Mouse (Mus musculus): Measurements from ENCODE around the gene Jak1. TPM values are rescaled to one million over a fixed set of nuclear protein-coding genes. Genes with fewer than 3 reads are reported as not detected.
"Not testable (repeated sequence)": the region's sequence is repeated elsewhere in the genome, so short reads cannot be mapped to it uniquely, and the experiment has no call there.

Jak1 gene
- polyA plus RNA-seq, 1 experiment from 2014 or later: 65.1 TPM

- no peak for ATAC-seq (replicated peaks; ENCODE audit: insufficient number of reproducible peaks, low FRiP score, low TSS enrichment)
- WGBS (ENCODE audit: insufficient replicate concordance): 73% methylated on average over 2 of the region's 2 CpGs
Measured at GRCm38 (mm10) chr4:101285906-101286432, 20.9 kb upstream of the Jak1 start.

GRCm38 (mm10) chr4:101283938-101284337, 18.9 kb upstream of the Jak1 start:
- H3K4me2 ChIP-seq: no peak overlapping the region
- WGBS (ENCODE audit: insufficient replicate concordance): 52% methylated on average over 4 of the region's 4 CpGs
- H3K4me1 ChIP-seq (ENCODE audit: control insufficient read depth, insufficient read depth, low read length): peaks cover 4% of the 10 kb centered on the region; the same call in 1 of the 2 replicates
- no peaks in the 10 kb centered on the region for H3K27me3 ChIP-seq (ENCODE audit: control insufficient read depth, insufficient read depth, low read length)
- no peak overlapping the region for H3K4me3 ChIP-seq (ENCODE audit: low read depth, low read length)
- H3K36me3 ChIP-seq (ENCODE audit: control insufficient read depth, insufficient read depth, low read length): no peaks in the 10 kb centered on the region
- no peak overlapping the region for H3K27ac ChIP-seq (ENCODE audit: low read depth, low read length)
- ATAC-seq (replicated peaks; ENCODE audit: insufficient number of reproducible peaks, low FRiP score, low TSS enrichment): no peak
- H3K9ac ChIP-seq (ENCODE audit: low read depth, low read length): no peak overlapping the region
- no peaks in the 10 kb centered on the region for H3K9me3 ChIP-seq (replicated peaks; ENCODE audit: control insufficient read depth, low read length)

More at GRCm38 (mm10) chr4:101285906-101286432, 20.9 kb upstream of the Jak1 start:
- no peak overlapping the region for H3K27ac ChIP-seq (ENCODE audit: low read depth, low read length)
- H3K9ac ChIP-seq (ENCODE audit: low read depth, low read length): no peak overlapping the region
- H3K27me3 ChIP-seq (ENCODE audit: control insufficient read depth, insufficient read depth, low read length): no peaks in the 10 kb centered on the region
- H3K4me3 ChIP-seq (ENCODE audit: low read depth, low read length): no peak overlapping the region
- no peaks in the 10 kb centered on the region for H3K36me3 ChIP-seq (ENCODE audit: control insufficient read depth, insufficient read depth, low read length)
- no peaks in the 10 kb centered on the region for H3K9me3 ChIP-seq (replicated peaks; ENCODE audit: control insufficient read depth, low read length)
- no peak overlapping the region for H3K4me2 ChIP-seq
- peaks cover 8% of the 10 kb centered on the region; the same call in 1 of the 2 replicates for H3K4me1 ChIP-seq (ENCODE audit: control insufficient read depth, insufficient read depth, low read length)

DNA sequence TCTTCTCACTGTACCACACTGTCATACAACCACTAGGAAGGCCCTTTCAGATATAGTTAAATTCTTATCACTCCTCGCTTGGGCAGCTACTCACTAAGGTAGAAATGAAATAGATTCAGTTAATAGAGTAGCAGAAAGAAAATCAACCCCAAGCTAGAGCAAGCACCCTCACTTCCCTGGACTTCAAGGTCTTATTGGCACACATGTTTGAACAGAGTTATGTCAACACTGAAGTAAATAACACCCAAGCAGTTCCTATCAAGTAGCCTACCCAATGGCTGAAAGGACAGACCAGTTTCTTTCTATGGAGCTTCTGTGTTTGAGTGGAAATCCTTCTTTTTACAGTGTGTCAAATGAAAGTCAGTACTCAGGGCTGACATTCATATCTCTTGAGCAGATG, 17.2 kb upstream of the Jak1 start:
- 69% methylated on average over 1 of the region's 1 CpGs for WGBS (ENCODE audit: insufficient replicate concordance)
- Histone ChIP-seq H3K36me3 (ENCODE audit: control insufficient read depth, insufficient read depth, low read length) (no peaks in the 10 kb centered on the region), H3K27ac (ENCODE audit: low read depth, low read length) (no peak overlapping the region), H3K9me3 (replicated peaks; ENCODE audit: control insufficient read depth, low read length) (no peaks in the 10 kb centered on the region), H3K4me3 (ENCODE audit: low read depth, low read length) (no peak overlapping the region), H3K4me2 (no peak overlapping the region), H3K4me1 (ENCODE audit: control insufficient read depth, insufficient read depth, low read length) (peaks cover 4% of the 10 kb centered on the region; the same call in 1 of the 2 replicates), H3K27me3 (ENCODE audit: control insufficient read depth, insufficient read depth, low read length) (no peaks in the 10 kb centered on the region), H3K9ac (ENCODE audit: low read depth, low read length) (no peak overlapping the region)
- no peak for ATAC-seq (replicated peaks; ENCODE audit: insufficient number of reproducible peaks, low FRiP score, low TSS enrichment)

- no peak overlapping the region for H3K4me3 ChIP-seq (ENCODE audit: low read depth, low read length)
- no peak overlapping the region for H3K9ac ChIP-seq (ENCODE audit: low read depth, low read length)
- no peaks in the 10 kb centered on the region for H3K27me3 ChIP-seq (ENCODE audit: control insufficient read depth, insufficient read depth, low read length)
- WGBS (ENCODE audit: insufficient replicate concordance): 66% methylated on average over 2 of the region's 2 CpGs
- no peak overlapping the region for H3K27ac ChIP-seq (ENCODE audit: low read depth, low read length)
- ATAC-seq (replicated peaks; ENCODE audit: insufficient number of reproducible peaks, low FRiP score, low TSS enrichment): no peak
- H3K9me3 ChIP-seq (replicated peaks; ENCODE audit: control insufficient read depth, low read length): no peaks in the 10 kb centered on the region
- no peaks in the 10 kb centered on the region for H3K36me3 ChIP-seq (ENCODE audit: control insufficient read depth, insufficient read depth, low read length)
- H3K4me1 ChIP-seq (ENCODE audit: control insufficient read depth, insufficient read depth, low read length): peaks cover 4% of the 10 kb centered on the region; the same call in 1 of the 2 replicates
- no peak overlapping the region for H3K4me2 ChIP-seq
Measured at GRCm38 (mm10) chr4:101280119-101280518, 15.0 kb upstream of the Jak1 start.

GRCm38 (mm10) chr4:101276456-101277070, 11.5 kb upstream of the Jak1 start:
- Histone ChIP-seq H3K27ac (ENCODE audit: low read depth, low read length) (no peak overlapping the region), H3K36me3 (ENCODE audit: control insufficient read depth, insufficient read depth, low read length) (no peaks in the 10 kb centered on the region), H3K4me1 (ENCODE audit: control insufficient read depth, insufficient read depth, low read length) (no peaks in the 10 kb centered on the region), H3K27me3 (ENCODE audit: control insufficient read depth, insufficient read depth, low read length) (no peaks in the 10 kb centered on the region), H3K4me3 (ENCODE audit: low read depth, low read length) (no peak overlapping the region), H3K9me3 (replicated peaks; ENCODE audit: control insufficient read depth, low read length) (no peaks in the 10 kb centered on the region), H3K9ac (ENCODE audit: low read depth, low read length) (no peak overlapping the region), H3K4me2 (no peak overlapping the region)
- no peak for ATAC-seq (replicated peaks; ENCODE audit: insufficient number of reproducible peaks, low FRiP score, low TSS enrichment)
- WGBS (ENCODE audit: insufficient replicate concordance): 81% methylated on average over 6 of the region's 6 CpGs

GRCm38 (mm10) chr4:101275881-101276280, 10.8 kb upstream of the Jak1 start:
- Histone ChIP-seq H3K36me3 (ENCODE audit: control insufficient read depth, insufficient read depth, low read length) (no peaks in the 10 kb centered on the region), H3K4me1 (ENCODE audit: control insufficient read depth, insufficient read depth, low read length) (no peaks in the 10 kb centered on the region), H3K27me3 (ENCODE audit: control insufficient read depth, insufficient read depth, low read length) (no peaks in the 10 kb centered on the region), H3K9me3 (replicated peaks; ENCODE audit: control insufficient read depth, low read length) (no peaks in the 10 kb centered on the region), H3K27ac (ENCODE audit: low read depth, low read length) (no peak overlapping the region), H3K4me2 (no peak overlapping the region), H3K4me3 (ENCODE audit: low read depth, low read length) (no peak overlapping the region), H3K9ac (ENCODE audit: low read depth, low read length) (no peak overlapping the region)
- WGBS (ENCODE audit: insufficient replicate concordance): 88% methylated on average over 3 of the region's 3 CpGs
- ATAC-seq (replicated peaks; ENCODE audit: insufficient number of reproducible peaks, low FRiP score, low TSS enrichment): no peak

- no peaks in the 10 kb centered on the region for H3K36me3 ChIP-seq (ENCODE audit: control insufficient read depth, insufficient read depth, low read length)
- ATAC-seq (replicated peaks; ENCODE audit: insufficient number of reproducible peaks, low FRiP score, low TSS enrichment): no peak
- 87% methylated on average over 3 of the region's 3 CpGs for WGBS (ENCODE audit: insufficient replicate concordance)
- no peaks in the 10 kb centered on the region for H3K4me1 ChIP-seq (ENCODE audit: control insufficient read depth, insufficient read depth, low read length)
- H3K27ac ChIP-seq (ENCODE audit: low read depth, low read length): no peak overlapping the region
- H3K4me2 ChIP-seq: no peak overlapping the region
- no peak overlapping the region for H3K9ac ChIP-seq (ENCODE audit: low read depth, low read length)
- H3K4me3 ChIP-seq (ENCODE audit: low read depth, low read length): no peak overlapping the region
- H3K9me3 ChIP-seq (replicated peaks; ENCODE audit: control insufficient read depth, low read length): no peaks in the 10 kb centered on the region
- H3K27me3 ChIP-seq (ENCODE audit: control insufficient read depth, insufficient read depth, low read length): no peaks in the 10 kb centered on the region
Measured at GRCm38 (mm10) chr4:101270734-101271133, 5.7 kb upstream of the Jak1 start.

DNA sequence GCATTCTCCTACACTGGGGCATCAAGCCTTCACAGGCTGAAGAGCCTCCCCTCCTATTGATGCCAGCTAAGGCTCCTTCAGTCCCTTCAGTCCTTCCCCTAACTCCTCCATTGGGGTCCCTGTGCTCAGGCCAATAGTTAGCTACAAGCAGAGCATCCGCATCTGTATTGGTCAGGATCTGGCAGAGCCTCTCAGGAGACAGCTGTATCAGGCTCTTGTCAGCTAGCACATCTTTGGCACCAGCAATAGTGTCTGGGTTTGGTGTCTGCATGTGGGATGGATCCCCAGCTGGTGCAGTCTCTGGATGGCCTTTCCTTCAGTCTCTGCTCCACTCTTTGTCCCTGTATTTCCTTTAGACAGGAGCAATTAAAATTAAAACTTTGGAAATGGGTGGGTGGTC, 3.4 kb upstream of the Jak1 start:
- ATAC-seq (replicated peaks; ENCODE audit: insufficient number of reproducible peaks, low FRiP score, low TSS enrichment); H3K9ac ChIP-seq (ENCODE audit: low read depth, low read length): not testable (repeated sequence)
- 62% methylated on average over 1 of the region's 1 CpGs for WGBS (ENCODE audit: insufficient replicate concordance)

DNA sequence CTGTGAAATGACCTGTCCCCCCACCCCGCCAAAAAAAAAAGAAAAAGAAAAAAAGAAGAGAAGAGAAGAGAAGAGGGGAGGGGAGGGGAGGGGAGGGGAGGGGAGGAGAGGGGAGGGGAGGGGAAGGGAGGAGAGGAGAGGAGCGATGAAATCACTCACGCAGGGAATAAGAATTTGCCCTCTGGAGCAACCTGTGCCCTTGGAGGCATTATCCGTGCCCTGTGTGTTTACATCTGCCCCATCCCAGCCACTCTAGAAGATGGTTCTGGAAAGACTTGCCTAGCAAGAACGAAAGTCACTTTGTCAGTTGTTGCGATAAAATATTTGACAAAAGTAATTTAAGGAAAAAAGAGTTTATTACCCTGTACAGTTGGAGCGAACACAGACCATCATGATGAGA, 441 bp upstream of the Jak1 start:
- no peak for ATAC-seq (replicated peaks; ENCODE audit: insufficient number of reproducible peaks, low FRiP score, low TSS enrichment)

More for the DNA sequence above, 3.4 kb upstream of the Jak1 start:
- not testable (repeated sequence) for H3K27me3 ChIP-seq (ENCODE audit: control insufficient read depth, insufficient read depth, low read length); H3K4me1 ChIP-seq (ENCODE audit: control insufficient read depth, insufficient read depth, low read length); H3K4me3 ChIP-seq (ENCODE audit: low read depth, low read length); H3K4me2 ChIP-seq; H3K9me3 ChIP-seq (replicated peaks; ENCODE audit: control insufficient read depth, low read length); H3K36me3 ChIP-seq (ENCODE audit: control insufficient read depth, insufficient read depth, low read length); H3K27ac ChIP-seq (ENCODE audit: low read depth, low read length)

More for the DNA sequence above, 441 bp upstream of the Jak1 start:
- Histone ChIP-seq H3K36me3 (ENCODE audit: control insufficient read depth, insufficient read depth, low read length) (no peaks in the 10 kb centered on the region), H3K9ac (ENCODE audit: low read depth, low read length) (no peak overlapping the region; the same call in 1 of the 2 replicates), H3K27me3 (ENCODE audit: control insufficient read depth, insufficient read depth, low read length) (no peaks in the 10 kb centered on the region), H3K4me3 (ENCODE audit: low read depth, low read length) (peak overlapping the region; percentile 89), H3K4me2 (peak overlapping the region; percentile 93), H3K27ac (ENCODE audit: low read depth, low read length) (0 out of 2 replicates have a peak overlapping the region, but pooled peaks have one; percentile 94), H3K9me3 (replicated peaks; ENCODE audit: control insufficient read depth, low read length) (no peaks in the 10 kb centered on the region), H3K4me1 (ENCODE audit: control insufficient read depth, insufficient read depth, low read length) (peaks cover 5% of the 10 kb centered on the region)
- WGBS (ENCODE audit: insufficient replicate concordance): 31% methylated on average over 6 of the region's 7 CpGs

All from heart, embryonic 11.5 days (tissue).